Mouse (Mus musculus) lung, postnatal 0 days (tissue): ENCODE results near the gene Stpg3. TPM values are rescaled to one million over a fixed set of nuclear protein-coding genes. Genes with fewer than 3 reads are reported as not detected.

ENCODE experiments used
- ATAC-seq: fragments of 200-750 bp; cut with Nextera tagmentation; 2 replicates; pipeline ENCODE4 v1.8.0; 2017; ENCODE audit warnings: moderate library complexity
- DNase-seq: peaks from one replicate; pipeline ENCODE4 v3.0.0-alpha.2; 2016; ENCODE audit warnings: low spot score
- H3K27ac ChIP-seq: fragments of 300-500 bp; sonication (generic); 2 replicates; pipeline ENCODE4 v1.5.1; 2014; ENCODE audit warnings: antibody characterized with exemption, mild to moderate bottlenecking, low read length, mixed read lengths
- H3K27me3 ChIP-seq: fragments of 300-500 bp; sonication (generic); replicated peaks from 2 replicates; pipeline ENCODE4 v1.6.1; 2014; ENCODE audit warnings: low read length, mixed read lengths; ENCODE audit not compliant: insufficient read depth
- H3K36me3 ChIP-seq: fragments of 300-500 bp; sonication (generic); 2 replicates; pipeline ENCODE4 v1.6.1; 2014; ENCODE audit warnings: low read length, mixed read lengths; ENCODE audit not compliant: insufficient read depth
- H3K4me1 ChIP-seq: fragments of 300-500 bp; sonication (generic); 2 replicates; pipeline ENCODE4 v1.6.1; 2014; ENCODE audit warnings: antibody characterized with exemption, low read depth, low read length, mixed read lengths; ENCODE audit not compliant: insufficient read depth
- H3K4me2 ChIP-seq: fragments of 300-500 bp; sonication (generic); replicated peaks from 2 replicates; pipeline ENCODE4 v1.6.1; 2014; ENCODE audit warnings: low read depth, mild to moderate bottlenecking, low read length, moderate library complexity, mixed read lengths
- H3K4me3 ChIP-seq: fragments of 300-500 bp; sonication (generic); 2 replicates; pipeline ENCODE4 v1.5.1; 2014; ENCODE audit warnings: low read depth, low read length
- H3K9ac ChIP-seq: fragments of 300-500 bp; sonication (generic); replicated peaks from 2 replicates; pipeline ENCODE4 v1.6.1; 2014; ENCODE audit warnings: low read depth, mild to moderate bottlenecking
- H3K9me3 ChIP-seq: fragments of 300-500 bp; sonication (generic); 2 replicates; pipeline ENCODE4 v1.6.1; 2016; ENCODE audit warnings: low read length, mixed read lengths
- CTCF ChIP-seq: IDR thresholded peaks from 2 replicates; pipeline ENCODE4 v1.5.1; 2016; ENCODE audit warnings: antibody characterized with exemption, mild to moderate bottlenecking
- EP300 ChIP-seq: IDR thresholded peaks from 2 replicates; pipeline ENCODE4 v1.6.1; 2016; ENCODE audit warnings: antibody characterized with exemption, mild to moderate bottlenecking, control low read depth
- WGBS: fragments of 180-500 bp; shearing (Covaris S2); extraction: QIAGEN DNeasy Blood & Tissue Kit; methylation state at CpG from one replicate; pipeline ENCODE4 v1.1.7; 2014; 5-methylcytosine and 5-hydroxymethylcytosine counted together
- polyA plus RNA-seq: library from polyadenylated mRNA; unstranded; fragments of >200 nt; fragmentation: Nextera tagmentation; extraction: Ambion mirVana; gene quantifications from 2 replicates; pipeline ENCODE4 v1.2.1, GENCODE M21; 2015

Stpg3 gene
- polyA plus RNA-seq, 1 experiment from 2014 or later = 0.12 TPM

DNA sequence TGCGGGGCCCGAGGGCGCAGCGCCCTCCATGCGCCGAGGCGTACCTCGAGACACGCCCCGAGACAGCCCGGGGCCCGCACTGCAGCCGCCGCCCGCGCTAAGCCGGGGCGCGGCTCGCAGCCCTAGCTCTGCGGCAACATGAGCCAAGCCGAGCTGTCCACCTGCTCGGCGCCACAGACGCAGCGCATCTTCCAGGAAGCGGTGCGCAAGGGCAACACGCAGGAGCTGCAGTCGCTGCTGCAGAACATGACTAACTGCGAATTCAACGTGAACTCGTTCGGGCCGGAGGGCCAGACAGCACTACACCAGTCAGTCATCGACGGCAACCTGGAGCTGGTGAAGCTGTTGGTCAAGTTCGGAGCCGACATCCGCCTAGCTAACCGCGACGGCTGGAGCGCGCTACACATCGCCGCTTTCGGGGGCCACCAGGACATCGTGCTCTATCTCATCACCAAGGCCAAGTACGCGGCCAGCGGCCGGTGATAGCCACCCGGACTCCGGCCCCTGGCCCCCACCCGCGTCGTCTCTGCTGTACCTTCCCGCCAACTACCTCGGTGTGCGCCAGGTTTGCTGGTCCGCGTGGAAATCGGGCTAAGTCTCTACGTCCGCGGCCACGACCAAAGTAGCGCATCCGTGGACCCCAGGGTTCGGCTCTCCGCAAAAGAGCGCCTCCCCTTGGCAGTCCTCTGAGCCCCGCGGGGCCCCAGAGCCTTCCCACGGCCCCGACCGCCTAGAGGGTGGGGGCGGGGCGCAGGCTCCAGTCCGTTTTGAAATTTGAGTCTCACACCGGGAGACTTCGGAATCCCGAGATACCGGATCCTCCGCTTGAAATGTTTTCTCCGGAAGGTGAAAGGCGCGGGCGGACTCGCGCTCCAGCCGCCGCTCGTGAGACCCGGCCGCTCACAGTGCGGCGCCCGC is 33.2 kb downstream of the Stpg3 start:
- Histone ChIP-seq H3K4me1 (peaks cover 21% of the 10 kb centered on the region; the same call in 1 of the 2 replicates), H3K4me2 (peak overlapping the region; percentile 91), H3K9ac (peak overlapping the region; percentile 58), H3K9me3 (no peaks in the 10 kb centered on the region), H3K36me3 (no peaks in the 10 kb centered on the region), H3K27me3 (0 out of 2 replicates have a peak, but pooled peaks cover 11% of the 10 kb centered on the region), H3K4me3 (peak overlapping the region; percentile 63), H3K27ac (peak overlapping the region; percentile 89)
- peak; percentile 33 for TF ChIP-seq CTCF
- no peak for TF ChIP-seq EP300
- ATAC-seq (peak; percentile 47), DNase-seq (peak; percentile 38)
- WGBS = 1% methylated on average over 99 of the region's 100 CpGs

DNA sequence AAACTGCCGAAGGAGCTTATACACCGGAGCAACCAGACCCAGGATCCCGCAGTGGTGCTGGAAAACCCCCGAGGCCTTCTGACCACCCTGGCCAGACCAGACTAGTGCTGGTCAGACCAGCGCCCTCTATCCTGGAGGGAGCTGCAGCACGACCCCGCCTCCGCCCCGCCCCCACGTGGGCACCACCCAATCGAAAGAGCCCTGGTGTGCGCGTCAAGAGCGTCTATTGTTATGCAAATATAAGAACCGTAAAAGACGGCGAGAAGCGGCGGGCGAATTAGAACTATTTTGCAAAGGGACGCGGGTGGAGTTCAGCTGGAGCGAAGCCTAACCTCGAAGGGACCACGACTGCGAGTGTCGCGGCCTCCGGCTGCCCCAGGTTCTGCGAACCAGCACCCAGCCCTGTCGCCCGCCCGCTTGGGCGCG is 33.9 kb downstream of the Stpg3 start, which contains the start of gene Nrarp:
Nrarp (plus strand) TSS at position 281 of the 426 bp plus-strand sequence.
- Histone ChIP-seq H3K4me2 (peak within 1 kb of the TSS; percentile 91), H3K27ac (peak within 1 kb of the TSS; percentile 89), H3K9ac (peak within 1 kb of the TSS; percentile 58), H3K4me3 (peak within 1 kb of the TSS; percentile 63), H3K9me3 (no peaks in the 10 kb centered on the region), H3K4me1 (peaks cover 26% of the 10 kb centered on the region; the same call in 1 of the 2 replicates), H3K27me3 (0 out of 2 replicates have a peak, but pooled peaks cover 11% of the 10 kb centered on the region), H3K36me3 (no peaks in the 10 kb centered on the region)
- under 1% methylated on average over 35 of the region's 35 CpGs for WGBS
- peak; percentile 95 for DNase-seq
- peak; percentile 90 for ATAC-seq
- TF ChIP-seq EP300 = no peak
- peak; percentile 73 for TF ChIP-seq CTCF

DNA sequence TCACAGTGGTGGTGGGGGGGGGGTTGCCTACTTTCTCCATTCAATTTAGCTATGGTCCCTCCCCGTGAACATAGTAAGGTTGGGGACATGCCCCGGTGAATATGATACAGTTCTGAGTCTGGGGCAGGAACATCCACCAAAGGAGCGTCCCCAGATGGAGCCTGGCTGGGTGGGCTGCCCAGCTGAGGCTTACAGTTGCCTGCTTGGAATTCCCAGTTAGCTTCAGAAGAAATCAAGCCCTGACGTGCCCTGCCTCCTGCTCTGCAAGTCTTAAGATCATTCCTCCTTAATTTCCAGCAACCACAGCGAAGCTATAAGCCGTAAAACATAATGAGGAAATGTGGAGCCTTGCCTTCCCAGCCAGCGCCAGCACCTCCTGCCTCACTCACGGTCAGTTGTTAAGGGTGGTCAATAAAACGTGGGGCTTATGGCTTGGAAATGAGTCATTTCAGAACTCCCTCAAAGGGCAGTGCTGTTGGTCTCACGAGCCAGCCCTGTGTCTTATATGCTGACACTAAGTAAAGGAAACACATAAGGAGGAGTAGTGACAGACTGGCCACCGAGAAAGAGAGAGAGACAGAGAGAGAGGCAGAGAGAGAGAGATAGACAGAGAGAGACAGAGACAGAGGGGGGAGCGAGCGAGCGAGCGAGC is 34.7 kb downstream of the Stpg3 start:
- ATAC-seq = no peak
- no peak for DNase-seq
- H3K4me2 ChIP-seq = peak overlapping the region; percentile 91
- H3K27me3 ChIP-seq = 0 out of 2 replicates have a peak, but pooled peaks cover 11% of the 10 kb centered on the region
- no peaks in the 10 kb centered on the region for H3K36me3 ChIP-seq
- H3K4me1 ChIP-seq = peaks cover 26% of the 10 kb centered on the region; the same call in 1 of the 2 replicates
- H3K27ac ChIP-seq = no peak overlapping the region
- H3K9ac ChIP-seq = no peak overlapping the region
- no peak overlapping the region for H3K4me3 ChIP-seq
- WGBS = 64% methylated on average over 15 of the region's 15 CpGs
- TF ChIP-seq CTCF (no peak), EP300 (no peak)
- no peaks in the 10 kb centered on the region for H3K9me3 ChIP-seq

DNA sequence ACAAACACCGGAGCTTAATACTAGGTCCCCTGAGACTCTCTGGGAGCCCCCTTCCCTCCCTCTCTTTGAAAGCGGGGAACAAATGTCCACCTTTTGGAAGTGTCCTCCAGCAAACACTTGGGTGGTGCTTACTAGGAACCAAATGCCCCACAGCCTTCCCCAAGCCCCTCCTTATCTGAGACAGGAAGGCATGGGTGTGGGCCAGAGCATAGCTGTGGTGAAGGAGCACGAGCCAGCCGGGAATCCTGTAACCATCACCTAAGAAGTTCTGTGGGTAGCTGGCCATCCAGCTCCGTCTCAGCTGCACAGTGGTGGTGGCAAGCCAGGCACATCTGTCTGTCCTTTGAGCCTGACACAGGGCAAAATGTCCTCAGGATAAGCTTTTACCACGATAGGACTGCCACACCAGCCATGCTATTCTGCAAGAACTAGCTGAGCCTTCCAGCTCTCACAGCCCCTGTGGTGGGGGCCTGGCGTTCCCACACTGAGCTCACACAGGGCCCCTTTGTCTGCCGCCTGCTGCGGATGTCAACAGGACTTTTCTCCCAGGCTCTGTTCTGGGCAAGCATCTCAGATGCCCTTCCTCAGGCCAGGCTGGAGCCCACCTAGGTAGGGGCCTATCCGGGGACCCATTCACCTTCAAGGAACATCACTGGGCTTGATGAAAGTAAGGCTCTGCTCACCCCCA is 36.0 kb downstream of the Stpg3 start:
- H3K9ac ChIP-seq = no peak overlapping the region
- H3K4me3 ChIP-seq = no peak overlapping the region
- H3K27me3 ChIP-seq = 0 out of 2 replicates have a peak, but pooled peaks cover 11% of the 10 kb centered on the region
- peaks cover 26% of the 10 kb centered on the region; the same call in 1 of the 2 replicates for H3K4me1 ChIP-seq
- 35% methylated on average over 10 of the region's 10 CpGs for WGBS
- DNase-seq = no peak
- H3K9me3 ChIP-seq = no peaks in the 10 kb centered on the region
- H3K27ac ChIP-seq = no peak overlapping the region
- no peak for ATAC-seq
- H3K36me3 ChIP-seq = no peaks in the 10 kb centered on the region
- H3K4me2 ChIP-seq = no peak overlapping the region
- TF ChIP-seq CTCF (no peak), EP300 (peak; percentile 30; the same call in 1 of the 2 replicates)

DNA sequence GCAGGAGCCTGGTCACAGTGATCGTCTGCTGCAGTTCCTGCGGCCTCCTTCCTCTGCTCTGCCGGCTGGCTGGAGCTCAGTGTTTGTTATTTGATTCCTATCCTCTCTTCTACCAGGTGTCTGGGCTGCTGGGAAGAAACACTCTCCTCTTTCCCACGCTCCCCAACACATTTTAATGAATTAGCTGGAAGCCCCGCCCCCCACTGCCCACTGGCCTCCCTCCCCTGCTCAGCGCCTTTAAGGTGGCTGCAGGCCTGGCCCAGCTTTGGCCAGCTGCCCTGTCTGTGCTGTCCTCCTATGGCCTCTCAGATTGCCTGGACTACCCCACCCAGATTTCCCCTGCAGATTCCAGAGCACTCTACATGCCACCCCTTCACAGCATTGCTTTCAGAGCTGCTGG is 36.8 kb downstream of the Stpg3 start:
- Histone ChIP-seq H3K4me1 (peaks cover 26% of the 10 kb centered on the region; the same call in 1 of the 2 replicates), H3K27me3 (0 out of 2 replicates have a peak, but pooled peaks cover 11% of the 10 kb centered on the region), H3K4me3 (no peak overlapping the region), H3K36me3 (no peaks in the 10 kb centered on the region), H3K4me2 (no peak overlapping the region; the same call in none of the 2 replicates), H3K9ac (no peak overlapping the region), H3K27ac (peak overlapping the region; percentile 72), H3K9me3 (no peaks in the 10 kb centered on the region)
- 17% methylated on average over 6 of the region's 6 CpGs for WGBS
- TF ChIP-seq EP300 = no peak
- TF ChIP-seq CTCF = no peak
- ATAC-seq (peak; percentile 48), DNase-seq (peak; percentile 70)
